Mouse (Mus musculus): ENCODE measurements around the gene Gmpr2. TPM values are rescaled to one million over a fixed set of nuclear protein-coding genes. Genes with fewer than 3 reads are reported as not detected.

Gene Gmpr2
- 11.8 and 18.7 TPM in 2 replicates for polyA plus RNA-seq (2012; rRNA removed)

DNA sequence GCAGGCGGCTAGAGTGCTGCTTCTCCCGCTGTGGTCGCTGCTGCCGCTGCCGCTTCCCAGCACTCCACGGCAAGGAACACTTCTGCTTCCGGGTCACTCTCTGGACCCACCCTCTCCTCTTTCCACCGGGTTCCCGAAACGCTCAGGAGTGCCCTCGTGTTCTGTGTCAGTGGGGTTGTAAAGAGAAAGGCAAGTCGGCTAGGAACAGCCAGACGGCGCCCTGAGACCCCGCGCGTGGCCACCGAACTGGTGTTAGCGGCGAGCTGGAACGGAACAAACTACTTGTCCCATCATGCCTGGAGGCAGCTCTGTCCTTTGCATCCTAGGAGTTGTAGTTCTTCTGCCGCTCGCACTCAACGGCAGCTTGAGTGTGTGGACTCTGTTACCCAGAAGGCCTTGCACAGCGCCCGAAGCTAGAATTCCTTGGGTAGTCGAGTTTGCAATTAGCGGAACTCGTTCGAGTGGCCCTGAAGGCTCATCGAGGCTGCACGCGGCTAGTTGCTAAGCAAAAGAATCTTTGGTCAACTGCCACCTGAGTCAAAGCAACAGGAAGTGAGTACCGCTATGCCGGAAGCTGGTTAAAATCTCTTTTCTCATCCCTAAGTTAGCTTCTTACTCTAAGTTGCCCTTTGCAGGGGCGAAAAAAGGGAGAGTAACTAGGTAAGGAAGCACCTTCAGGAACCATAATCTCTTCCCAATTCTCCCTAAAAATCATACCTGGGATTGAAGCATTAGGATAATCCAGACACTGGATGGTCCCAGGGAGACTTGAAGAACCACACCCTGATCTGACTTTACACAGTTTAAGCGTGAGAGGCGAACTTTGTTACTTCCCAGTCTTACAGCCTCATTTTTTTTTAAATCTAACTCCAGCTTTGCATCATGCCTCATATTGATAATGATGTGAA is at the start of gene Gmpr2, which contains the start of gene Nedd8:
Gene Gmpr2 (plus strand): TSS at position 109 of the 908 bp plus-strand sequence.
Gene Nedd8 (minus strand): TSS at position 292 of the 908 bp plus-strand sequence.
- TF ChIP-seq POLR2A (IDR thresholded peaks at IDR 0.05; ENCODE audit: borderline replicate concordance, extremely low read depth, low read depth, low read length) (peak; percentile 71; the same call in 1 of the 2 replicates), CTCF (IDR thresholded peaks at IDR 0.05; ENCODE audit: insufficient read depth, low read length) (no peak)
- H3K4me1 ChIP-seq (ENCODE audit: control insufficient read depth, insufficient read depth, low read length): peaks cover 4% of the 10 kb centered on the region; the same call in 1 of the 2 replicates
- H3K4me3 ChIP-seq (replicated peaks; ENCODE audit: extremely low read depth, low read depth, low read length): peak within 1 kb of the TSS; percentile 97
- DNase-seq: peak; percentile 96
- under 1% methylated on average over 38 of the region's 38 CpGs for WGBS

DNA sequence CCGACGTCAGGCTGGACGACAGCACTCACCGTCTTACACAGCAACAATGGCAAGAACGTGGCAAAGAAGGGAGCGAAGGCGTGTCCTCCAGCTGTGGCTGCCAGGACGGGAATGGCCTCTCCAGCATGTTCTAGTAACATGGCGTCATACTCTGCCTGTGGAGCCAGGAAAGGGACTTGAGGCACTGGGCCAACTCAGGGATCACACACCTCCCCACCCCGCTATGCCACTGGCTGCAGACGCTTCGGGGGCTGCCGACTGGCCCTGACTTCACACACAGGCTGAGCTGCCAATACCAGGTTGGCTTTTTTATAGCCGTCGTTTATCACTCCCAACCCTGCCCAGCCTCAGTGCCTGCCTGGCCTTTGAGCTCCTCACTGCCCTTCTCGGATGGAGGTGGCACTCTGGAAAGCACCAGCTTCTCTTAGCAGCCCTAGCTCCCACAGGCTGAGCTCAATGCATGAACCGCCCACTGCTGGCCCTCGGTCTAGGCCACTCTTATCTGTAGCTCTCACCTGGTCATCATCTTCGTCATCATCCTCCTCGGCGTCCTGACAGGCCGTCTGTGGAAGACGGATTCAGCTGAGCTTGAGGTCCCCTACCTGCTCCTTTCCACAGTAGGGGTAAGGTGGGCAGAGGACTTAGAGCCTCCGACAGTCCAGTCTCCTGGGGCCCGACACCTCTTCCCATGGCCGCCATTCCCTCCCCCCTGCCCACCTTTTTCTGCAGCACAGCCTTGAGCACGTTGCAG is 43.5 kb upstream of the Gmpr2 start:
- H3K4me1 ChIP-seq (ENCODE audit: control insufficient read depth, insufficient read depth, low read length): no peaks in the 10 kb centered on the region
- 86% methylated on average over 27 of the region's 27 CpGs for WGBS
- DNase-seq: no peak
- no peak overlapping the region for H3K4me3 ChIP-seq (replicated peaks; ENCODE audit: extremely low read depth, low read depth, low read length)
- no peak for TF ChIP-seq CTCF (IDR thresholded peaks at IDR 0.05; ENCODE audit: insufficient read depth, low read length)
- no peak for TF ChIP-seq POLR2A (IDR thresholded peaks at IDR 0.05; ENCODE audit: borderline replicate concordance, extremely low read depth, low read depth, low read length)

DNA sequence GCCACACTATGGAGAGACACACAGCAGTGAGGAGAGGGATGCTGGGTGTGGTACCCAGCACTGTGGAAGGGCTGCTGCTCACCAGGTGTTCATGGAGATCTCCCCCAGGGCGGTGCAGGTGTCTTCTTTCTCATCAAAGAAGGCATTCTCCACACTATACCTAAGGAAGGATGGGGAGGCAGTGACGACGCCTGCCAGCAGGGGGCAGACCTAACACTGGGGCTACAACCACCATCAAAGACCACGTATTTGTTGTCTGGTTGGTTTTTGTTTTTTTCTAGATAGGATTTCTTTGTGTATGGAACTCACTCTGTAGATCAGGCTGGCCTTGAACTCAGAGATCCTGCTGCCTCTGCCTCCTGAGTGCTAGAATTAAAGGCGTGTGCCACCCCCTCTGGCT is 42.4 kb upstream of the Gmpr2 start:
- TF ChIP-seq POLR2A (IDR thresholded peaks at IDR 0.05; ENCODE audit: borderline replicate concordance, extremely low read depth, low read depth, low read length) (no peak), CTCF (IDR thresholded peaks at IDR 0.05; ENCODE audit: insufficient read depth, low read length) (peak; percentile 90)
- 45% methylated on average over 5 of the region's 5 CpGs for WGBS
- no peaks in the 10 kb centered on the region for H3K4me1 ChIP-seq (ENCODE audit: control insufficient read depth, insufficient read depth, low read length)
- peak; percentile 64 for DNase-seq
- H3K4me3 ChIP-seq (replicated peaks; ENCODE audit: extremely low read depth, low read depth, low read length): no peak overlapping the region

DNA sequence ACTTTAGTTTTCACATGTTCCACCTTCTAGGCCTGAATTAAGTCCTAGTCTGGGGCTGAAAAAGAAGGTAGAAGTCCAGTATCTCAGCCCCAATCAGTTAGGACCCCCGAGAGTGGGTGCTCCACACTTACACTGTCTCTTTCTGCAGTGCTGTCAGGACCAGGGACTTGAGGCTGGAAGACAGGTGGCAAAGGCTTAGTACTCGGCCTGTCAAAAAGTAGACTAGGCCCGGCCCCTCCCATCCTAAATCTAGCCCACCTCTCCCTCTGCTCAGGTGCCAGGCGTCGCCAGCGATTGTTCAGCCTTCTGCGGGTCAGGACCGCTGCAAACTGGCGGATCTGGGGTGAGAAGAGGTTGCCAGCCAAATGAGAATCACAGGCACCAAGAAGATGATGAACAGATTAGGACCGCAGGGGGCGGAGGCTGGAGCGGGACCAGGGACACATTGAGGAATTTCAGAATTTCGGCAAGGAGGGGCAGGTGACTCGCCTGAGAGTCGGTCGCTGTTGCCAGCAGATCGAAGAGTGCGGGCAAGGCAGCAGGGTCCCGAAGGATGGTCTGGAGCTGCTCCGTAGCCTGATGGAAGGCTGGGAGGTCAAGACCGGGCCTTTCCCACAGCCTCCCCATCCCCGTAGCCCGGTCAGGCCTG is 36.7 kb upstream of the Gmpr2 start:
- no peak for DNase-seq
- TF ChIP-seq POLR2A (IDR thresholded peaks at IDR 0.05; ENCODE audit: borderline replicate concordance, extremely low read depth, low read depth, low read length) (no peak), CTCF (IDR thresholded peaks at IDR 0.05; ENCODE audit: insufficient read depth, low read length) (no peak)
- WGBS: 6% methylated on average over 23 of the region's 23 CpGs
- Histone ChIP-seq H3K4me1 (ENCODE audit: control insufficient read depth, insufficient read depth, low read length) (peaks cover 5% of the 10 kb centered on the region), H3K4me3 (replicated peaks; ENCODE audit: extremely low read depth, low read depth, low read length) (peak overlapping the region; percentile 75)

DNA sequence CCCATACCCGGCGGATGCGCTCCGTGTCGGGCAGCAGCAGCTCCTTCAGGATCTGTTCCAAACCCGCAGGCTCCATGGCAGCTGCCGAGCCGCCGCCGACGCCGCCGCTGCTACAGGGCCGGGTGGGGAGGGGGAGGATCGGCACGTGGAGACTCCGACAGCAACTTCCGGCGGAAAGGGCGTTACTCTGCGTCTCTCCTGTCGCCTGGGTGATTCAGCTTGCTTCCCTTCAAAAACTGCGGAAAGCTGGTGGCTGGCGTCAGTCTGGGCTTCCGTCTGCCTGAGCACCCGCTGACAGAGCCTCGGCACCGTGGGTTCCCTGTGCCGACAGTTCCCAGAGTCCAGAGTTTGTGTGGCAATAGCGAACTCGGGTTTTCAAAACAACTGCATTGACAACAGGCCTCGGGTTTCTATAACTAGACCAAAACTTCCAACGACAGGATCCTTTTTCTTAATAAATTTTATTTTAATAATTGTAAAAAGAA is 36.2 kb upstream of the Gmpr2 start, which contains the start of gene Ipo4:
Gene Ipo4 (minus strand): TSS at position 435 of the 485 bp plus-strand sequence.
- TF ChIP-seq POLR2A (IDR thresholded peaks at IDR 0.05; ENCODE audit: borderline replicate concordance, extremely low read depth, low read depth, low read length) (peak; percentile 86; the same call in 1 of the 2 replicates), CTCF (IDR thresholded peaks at IDR 0.05; ENCODE audit: insufficient read depth, low read length) (no peak)
- H3K4me1 ChIP-seq (ENCODE audit: control insufficient read depth, insufficient read depth, low read length): peaks cover 5% of the 10 kb centered on the region
- peak within 1 kb of the TSS; percentile 75 for H3K4me3 ChIP-seq (replicated peaks; ENCODE audit: extremely low read depth, low read depth, low read length)
- peak; percentile 81 for DNase-seq
- WGBS: under 1% methylated on average over 33 of the region's 33 CpGs

DNA sequence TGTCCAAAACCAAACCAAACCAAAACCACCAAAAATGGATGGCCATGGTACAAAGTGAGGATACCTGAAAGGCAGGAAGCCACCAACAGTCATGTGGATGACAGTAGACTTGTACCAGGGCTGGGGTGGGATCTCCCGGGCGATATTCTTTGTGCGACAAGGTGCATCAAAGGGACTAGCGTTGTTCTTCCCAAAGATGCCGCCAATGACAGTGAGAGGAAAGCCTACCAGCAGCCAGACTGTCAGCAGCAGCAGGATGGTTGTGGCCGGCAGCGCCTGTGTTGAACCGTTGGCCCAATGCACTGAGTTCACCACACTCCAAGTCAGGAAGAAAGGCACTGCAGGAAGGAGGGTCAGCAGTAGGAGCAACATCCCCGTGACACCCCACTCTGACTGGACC is 33.9 kb upstream of the Gmpr2 start, which contains the start of gene Gm49378:
Gene Gm49378 (minus strand): TSS at position 101 of the 400 bp plus-strand sequence.
- WGBS: 93% methylated on average over 9 of the region's 9 CpGs
- H3K4me1 ChIP-seq (ENCODE audit: control insufficient read depth, insufficient read depth, low read length): peaks cover 10% of the 10 kb centered on the region
- no peak for DNase-seq
- no peak within 1 kb of the TSS for H3K4me3 ChIP-seq (replicated peaks; ENCODE audit: extremely low read depth, low read depth, low read length)
- TF ChIP-seq POLR2A (IDR thresholded peaks at IDR 0.05; ENCODE audit: borderline replicate concordance, extremely low read depth, low read depth, low read length): no peak
- no peak for TF ChIP-seq CTCF (IDR thresholded peaks at IDR 0.05; ENCODE audit: insufficient read depth, low read length)

DNA sequence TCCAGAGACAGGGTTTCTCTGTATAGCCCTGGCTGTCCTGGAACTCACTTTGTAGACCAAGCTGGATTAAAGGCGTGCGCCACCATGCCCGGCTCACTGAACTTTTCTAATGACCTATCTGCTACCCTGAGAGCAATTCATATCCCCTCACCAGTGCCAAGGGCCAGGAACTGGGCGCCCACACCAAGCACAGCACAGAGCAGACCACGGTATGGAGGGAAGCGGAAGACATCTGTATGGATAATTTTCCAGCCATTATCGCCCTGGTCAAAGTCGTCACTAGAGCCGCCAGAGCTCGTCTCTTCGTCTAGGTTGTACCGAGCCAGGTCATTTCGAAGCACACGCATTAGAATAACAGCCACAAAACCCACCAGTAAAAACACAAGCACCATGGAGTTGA is 30.9 kb upstream of the Gmpr2 start:
- no peak for DNase-seq
- H3K4me1 ChIP-seq (ENCODE audit: control insufficient read depth, insufficient read depth, low read length): peaks cover 16% of the 10 kb centered on the region
- no peak overlapping the region for H3K4me3 ChIP-seq (replicated peaks; ENCODE audit: extremely low read depth, low read depth, low read length)
- TF ChIP-seq CTCF (IDR thresholded peaks at IDR 0.05; ENCODE audit: insufficient read depth, low read length) (no peak), POLR2A (IDR thresholded peaks at IDR 0.05; ENCODE audit: borderline replicate concordance, extremely low read depth, low read depth, low read length) (no peak)
- 96% methylated on average over 14 of the region's 14 CpGs for WGBS

DNA sequence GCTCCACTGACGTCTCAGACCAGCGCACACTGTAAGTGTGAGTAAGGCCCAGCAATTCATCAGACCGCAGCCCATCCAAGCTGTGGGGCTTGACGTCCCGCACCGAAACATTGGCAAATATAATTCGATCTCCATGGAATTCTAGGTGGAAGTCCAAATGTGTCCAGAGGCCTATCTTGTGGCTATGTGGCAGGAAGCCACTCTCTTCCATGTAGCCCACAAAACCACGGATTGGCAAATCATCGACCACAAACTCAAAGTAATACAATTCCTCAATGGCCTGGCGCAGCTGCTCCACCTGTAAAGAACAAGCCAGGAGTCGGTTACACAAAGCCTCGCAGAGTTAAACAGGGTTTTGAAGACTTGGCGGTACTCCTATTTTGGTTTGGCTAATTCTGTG is 30.4 kb upstream of the Gmpr2 start:
- TF ChIP-seq CTCF (IDR thresholded peaks at IDR 0.05; ENCODE audit: insufficient read depth, low read length) (no peak), POLR2A (IDR thresholded peaks at IDR 0.05; ENCODE audit: borderline replicate concordance, extremely low read depth, low read depth, low read length) (no peak)
- no peak for DNase-seq
- Histone ChIP-seq H3K4me3 (replicated peaks; ENCODE audit: extremely low read depth, low read depth, low read length) (no peak overlapping the region), H3K4me1 (ENCODE audit: control insufficient read depth, insufficient read depth, low read length) (peaks cover 16% of the 10 kb centered on the region)
- 90% methylated on average over 13 of the region's 13 CpGs for WGBS

DNA sequence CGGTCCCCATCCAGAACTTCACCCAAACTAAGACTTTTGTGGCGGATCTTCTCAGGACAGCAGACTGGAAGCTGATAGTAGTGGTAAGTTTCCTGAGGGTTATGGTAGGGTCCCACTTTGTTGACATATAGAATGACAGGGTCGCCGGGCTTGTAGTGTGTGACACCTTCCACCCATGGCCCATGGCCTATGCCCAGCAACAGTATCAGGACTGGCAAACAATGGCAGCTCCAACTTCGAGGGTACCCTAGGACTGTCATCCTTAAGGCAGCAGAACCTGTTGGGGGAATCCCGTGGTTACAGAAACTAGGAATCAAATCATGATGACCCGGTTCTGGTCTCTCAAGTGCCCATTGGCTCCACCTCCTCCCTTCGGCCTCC is 29.1 kb upstream of the Gmpr2 start:
- peak overlapping the region; percentile 97 for H3K4me3 ChIP-seq (replicated peaks; ENCODE audit: extremely low read depth, low read depth, low read length)
- 18% methylated on average over 8 of the region's 8 CpGs for WGBS
- DNase-seq: no peak
- peaks cover 16% of the 10 kb centered on the region for H3K4me1 ChIP-seq (ENCODE audit: control insufficient read depth, insufficient read depth, low read length)
- TF ChIP-seq POLR2A (IDR thresholded peaks at IDR 0.05; ENCODE audit: borderline replicate concordance, extremely low read depth, low read depth, low read length): no peak
- no peak for TF ChIP-seq CTCF (IDR thresholded peaks at IDR 0.05; ENCODE audit: insufficient read depth, low read length)

All from lung, adult 2 months (tissue).